Mouse (Mus musculus) left cerebral cortex, postnatal 10 days (tissue): ENCODE data around the gene 6030408B16Rik. TPM values are rescaled to one million over a fixed set of nuclear protein-coding genes. Genes with fewer than 3 reads are reported as not detected.

Experiments
- DNase-seq, 2 experiments: peaks; one replicate each; pipeline ENCODE4 v3.0.0; 2021 to 2022; ENCODE audit warnings: low spot score in 2 of 2, mixed read lengths in 1 of 2; ENCODE audit errors: extremely low spot score in 1 of 2
- intact Hi-C: fragments of 180-260 bp; cut with DNase I; formaldehyde crosslinking; loops from one replicate; pipeline ENCODE4 v1.15.1; 2025
- total RNA-seq, 2 experiments: library from RNA; stranded (reverse); gene quantifications; 2 replicates each; pipeline ENCODE4 v1.2.3; 2021

6030408B16Rik gene
- total RNA-seq, 2 experiments from 2014 or later, result 0.30 TPM; not detected in 1

- no peak for DNase-seq
- intact Hi-C loops, result no loop called here
Measured at GRCm38 (mm10) chr15:101292012-101292411, 1.0 kb upstream of the 6030408B16Rik start.

DNA sequence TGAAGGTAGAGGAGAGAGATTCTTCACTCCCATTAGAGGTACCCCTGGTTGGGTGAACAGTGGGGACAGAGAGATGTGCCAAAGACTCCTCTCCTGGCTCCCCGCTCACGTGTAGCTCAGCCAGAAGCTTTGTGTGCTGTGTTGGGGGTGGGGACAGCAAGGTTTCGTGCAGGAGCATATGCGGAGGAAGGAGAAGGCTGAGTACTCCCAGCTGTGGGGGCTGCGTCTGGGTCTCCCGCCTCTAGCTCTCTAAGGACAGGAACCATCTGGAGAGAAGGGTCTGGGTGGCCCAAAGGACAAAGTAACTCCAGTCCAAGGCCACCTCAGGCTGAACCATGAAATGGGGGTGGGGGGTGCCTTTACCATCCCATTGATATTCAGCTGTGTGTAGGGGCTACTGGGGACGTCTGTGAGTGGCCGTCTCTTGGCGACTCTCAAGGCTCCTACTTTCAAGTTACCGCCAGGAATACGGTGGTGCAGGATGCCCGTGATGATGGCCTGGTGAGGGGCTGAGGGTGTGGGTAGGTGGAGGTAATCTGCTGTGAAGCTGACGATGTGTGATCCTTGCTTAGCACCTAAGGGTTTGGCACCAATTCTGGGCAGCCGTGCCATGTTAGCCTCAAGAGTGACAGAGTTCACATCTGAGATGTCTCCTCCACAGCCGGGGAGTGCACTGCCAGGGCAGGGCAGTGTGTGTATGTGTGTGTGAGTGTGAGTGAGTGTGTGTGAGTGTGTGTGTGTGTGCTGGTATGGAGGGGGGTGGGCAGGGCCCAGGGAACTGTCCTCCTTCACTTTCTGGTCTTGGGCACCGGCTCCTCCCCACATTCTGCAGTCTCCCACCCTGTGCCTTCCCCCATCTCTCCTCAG is 1.2 kb downstream of the 6030408B16Rik start:
- intact Hi-C loops, result no loop called here
- peak in 1 of 2 experiments; percentile 37 for DNase-seq

GRCm38 (mm10) chr15:101295106-101295505 is 2.1 kb downstream of the 6030408B16Rik start:
- intact Hi-C loops, result no loop called here
- DNase-seq, result no peak

- intact Hi-C loops, result no loop called here
- no peak for DNase-seq
Measured at GRCm38 (mm10) chr15:101295616-101296015, 2.6 kb downstream of the 6030408B16Rik start.

- no peak for DNase-seq
- intact Hi-C loops, result no loop called here
Measured at GRCm38 (mm10) chr15:101296091-101296490, 3.1 kb downstream of the 6030408B16Rik start.

GRCm38 (mm10) chr15:101297988-101298387 is 5.0 kb downstream of the 6030408B16Rik start:
- intact Hi-C loops, result no loop called here
- DNase-seq, result no peak

DNA sequence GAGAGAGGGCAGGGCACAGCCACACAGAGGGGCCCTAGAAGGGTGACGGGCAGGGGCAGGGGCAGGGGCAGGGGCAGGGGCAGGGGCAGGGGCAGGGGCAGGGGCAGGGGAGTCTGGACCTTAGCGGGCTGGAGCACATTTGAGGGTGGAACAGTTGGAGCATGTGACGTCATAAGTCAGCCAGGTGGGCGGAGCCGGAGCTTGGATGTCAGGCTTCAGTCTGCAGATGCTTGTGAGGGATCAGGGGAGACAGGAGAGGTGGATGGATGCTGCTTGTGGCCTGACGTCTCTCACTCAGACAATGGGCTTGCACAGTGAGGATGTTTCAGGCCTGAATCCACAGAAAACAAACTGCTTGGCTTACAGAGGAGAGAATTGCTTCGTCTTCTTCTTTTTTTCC is 5.5 kb downstream of the 6030408B16Rik start:
- DNase-seq, result no peak
- intact Hi-C loops, result no loop called here

DNA sequence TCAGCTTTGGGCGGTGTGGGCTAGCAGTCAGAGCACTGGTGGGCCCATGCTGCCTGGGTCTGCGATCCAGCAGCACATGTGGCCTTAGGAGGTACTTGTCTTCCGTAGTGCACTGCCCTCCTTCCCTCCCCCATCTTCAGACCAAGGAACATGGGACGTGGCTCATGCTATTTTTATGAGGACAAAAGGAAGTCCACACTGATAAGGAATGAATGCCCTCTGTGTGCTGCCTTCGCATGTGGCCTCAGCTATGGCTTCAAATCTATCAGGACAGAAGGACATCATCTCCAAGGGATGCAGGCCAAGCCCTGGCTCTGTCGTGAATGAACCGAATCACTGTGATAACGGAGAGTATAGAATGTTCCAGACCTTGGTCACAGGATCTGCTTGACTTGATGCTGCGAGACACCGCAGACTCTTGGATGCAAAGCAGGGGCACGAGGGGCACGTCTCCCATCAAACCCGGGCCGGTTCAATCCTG is 6.5 kb downstream of the 6030408B16Rik start:
- intact Hi-C loops, result no loop called here
- DNase-seq, result no peak

DNA sequence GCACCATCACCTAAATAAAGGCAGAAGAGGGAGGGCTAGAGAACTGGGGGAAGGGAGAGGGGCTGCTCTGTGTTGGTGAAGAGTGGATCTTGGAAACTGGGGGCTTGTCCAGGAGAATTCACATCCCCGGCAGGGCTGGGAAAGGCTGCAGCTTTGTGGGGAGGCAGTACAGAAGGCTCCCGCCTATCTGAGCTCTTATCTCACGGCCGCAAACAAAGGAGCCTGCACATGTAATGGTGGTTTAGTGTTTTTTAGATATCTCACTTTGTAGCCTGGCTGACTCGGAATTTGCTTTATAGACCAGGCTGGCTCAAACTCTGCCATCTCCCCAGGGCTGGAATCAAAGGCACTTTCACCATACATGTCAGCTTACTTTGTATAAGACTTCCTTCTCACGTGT is 7.1 kb downstream of the 6030408B16Rik start:
- DNase-seq, result no peak
- intact Hi-C loops, result no loop called here

- intact Hi-C loops, result no loop called here
- DNase-seq, result no peak
Measured at GRCm38 (mm10) chr15:101302201-101302600, 9.2 kb downstream of the 6030408B16Rik start.

GRCm38 (mm10) chr15:101303830-101304229 is 10.8 kb downstream of the 6030408B16Rik start:
- DNase-seq, result no peak
- intact Hi-C loops, result no loop called here

DNA sequence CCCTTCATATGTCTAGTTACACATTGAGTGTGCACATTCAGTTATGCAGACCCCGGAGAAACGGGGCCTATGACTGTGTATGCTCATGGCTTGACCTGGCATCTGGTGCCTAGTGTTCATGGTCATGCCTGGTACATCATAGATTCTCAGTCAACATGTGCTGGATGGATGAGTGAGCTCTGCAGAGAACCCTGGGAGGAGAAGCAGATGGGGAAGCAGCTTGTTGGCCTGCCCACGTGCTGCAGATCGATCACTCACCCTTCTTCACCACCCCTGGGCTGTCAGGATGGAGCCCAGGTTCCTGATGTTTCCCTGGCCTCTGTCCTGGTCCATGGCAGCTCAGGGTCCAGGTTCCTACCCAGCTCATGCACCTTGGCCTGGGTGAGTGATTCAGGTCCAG is 13.4 kb downstream of the 6030408B16Rik start:
- DNase-seq, result no peak
- intact Hi-C loops, result no loop called here

- intact Hi-C loops, result no loop called here
- no peak for DNase-seq
Measured at GRCm38 (mm10) chr15:101308440-101309348, 15.7 kb downstream of the 6030408B16Rik start.

- intact Hi-C loops, result no loop called here
- DNase-seq, result no peak
Measured at GRCm38 (mm10) chr15:101309493-101309892, 16.5 kb downstream of the 6030408B16Rik start.

- peak in 1 of 2 experiments; percentile 34 for DNase-seq
- intact Hi-C loops, result loop anchor here (5.0 kb wide), 1 partner anchor 69 kb away; no protein-coding TSS in a partner anchor
Measured at GRCm38 (mm10) chr15:101311087-101311770, 18.2 kb downstream of the 6030408B16Rik start.

GRCm38 (mm10) chr15:101312006-101312405 is 19.0 kb downstream of the 6030408B16Rik start:
- DNase-seq, result no peak
- intact Hi-C loops, result loop anchor here (5.0 kb wide), 1 partner anchor 70 kb away; no protein-coding TSS in a partner anchor

DNA sequence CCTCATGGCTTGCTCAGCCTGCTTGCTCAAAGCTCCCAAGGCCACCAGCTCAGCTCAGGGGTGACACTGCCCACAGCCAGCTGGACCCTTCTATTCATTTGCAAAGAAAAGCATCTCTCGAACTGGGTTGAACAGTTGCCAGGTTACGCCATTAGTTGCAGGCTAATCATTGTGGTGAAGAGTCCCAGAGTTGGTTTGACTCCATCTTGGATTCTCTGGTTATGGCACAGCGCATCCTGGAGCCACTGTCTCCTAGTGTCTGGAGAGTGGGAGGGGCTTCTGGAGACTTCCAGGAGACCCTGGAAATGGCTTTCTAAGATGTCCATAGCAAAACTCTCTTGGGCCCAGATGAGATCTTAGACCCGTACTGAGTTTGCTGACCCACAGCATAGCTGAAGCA is 22.4 kb downstream of the 6030408B16Rik start:
- intact Hi-C loops, result no loop called here
- DNase-seq, result no peak

- peak; percentile 92 to 93 for DNase-seq
- intact Hi-C loops, result no loop called here
Measured at GRCm38 (mm10) chr15:101315832-101316231, 22.8 kb downstream of the 6030408B16Rik start.
